Mouse (Mus musculus) stomach, embryonic 15.5 days (tissue): ENCODE results near the gene Brdt. TPM values are rescaled to one million over a fixed set of nuclear protein-coding genes. Genes with fewer than 3 reads are reported as not detected.

Experiments used
- ATAC-seq: fragments of 200-750 bp; cut with Nextera tagmentation; 2 replicates; pipeline ENCODE4 v1.8.0; 2017; ENCODE audit warnings: low read depth, moderate number of reproducible peaks, moderate TSS enrichment; ENCODE audit not compliant: insufficient read depth, low FRiP score
- H3K27ac ChIP-seq: fragments of 300-500 bp; sonication (generic); 2 replicates; pipeline ENCODE4 v1.5.1; 2015; ENCODE audit warnings: mild to moderate bottlenecking, inconsistent platforms
- H3K27me3 ChIP-seq: fragments of 300-500 bp; sonication (generic); replicated peaks from 2 replicates; pipeline ENCODE4 v1.6.1; 2015; ENCODE audit warnings: inconsistent platforms
- H3K36me3 ChIP-seq: fragments of 300-500 bp; sonication (generic); 2 replicates; pipeline ENCODE4 v1.6.1; 2015; ENCODE audit warnings: inconsistent platforms
- H3K4me1 ChIP-seq: fragments of 300-500 bp; sonication (generic); 2 replicates; pipeline ENCODE4 v1.6.1; 2015; ENCODE audit warnings: inconsistent platforms
- H3K4me2 ChIP-seq: fragments of 300-500 bp; sonication (generic); 2 replicates; pipeline ENCODE4 v1.6.1; 2015; ENCODE audit warnings: mild to moderate bottlenecking, inconsistent platforms
- H3K4me3 ChIP-seq: fragments of 300-500 bp; sonication (generic); replicated peaks from 2 replicates; pipeline ENCODE4 v1.5.1; 2015; ENCODE audit warnings: inconsistent platforms
- H3K9ac ChIP-seq: fragments of 300-500 bp; sonication (generic); 2 replicates; pipeline ENCODE4 v1.6.1; 2015; ENCODE audit warnings: inconsistent platforms
- H3K9me3 ChIP-seq: fragments of 300-500 bp; sonication (generic); 2 replicates; pipeline ENCODE4 v1.6.1; 2016; ENCODE audit warnings: inconsistent platforms
- WGBS: fragments of 180-500 bp; shearing (Covaris S2); methylation state at CpG from one replicate; pipeline ENCODE4 v1.1.7; 2015; 5-methylcytosine and 5-hydroxymethylcytosine counted together
- polyA plus RNA-seq: library from polyadenylated mRNA; unstranded; fragments of >200 nt; fragmentation: Nextera tagmentation; extraction: Ambion mirVana; gene quantifications from 2 replicates; pipeline ENCODE4 v1.2.1, GENCODE M21; 2015

Brdt gene
- polyA plus RNA-seq, 1 experiment from 2014 or later = 1.6 TPM

DNA sequence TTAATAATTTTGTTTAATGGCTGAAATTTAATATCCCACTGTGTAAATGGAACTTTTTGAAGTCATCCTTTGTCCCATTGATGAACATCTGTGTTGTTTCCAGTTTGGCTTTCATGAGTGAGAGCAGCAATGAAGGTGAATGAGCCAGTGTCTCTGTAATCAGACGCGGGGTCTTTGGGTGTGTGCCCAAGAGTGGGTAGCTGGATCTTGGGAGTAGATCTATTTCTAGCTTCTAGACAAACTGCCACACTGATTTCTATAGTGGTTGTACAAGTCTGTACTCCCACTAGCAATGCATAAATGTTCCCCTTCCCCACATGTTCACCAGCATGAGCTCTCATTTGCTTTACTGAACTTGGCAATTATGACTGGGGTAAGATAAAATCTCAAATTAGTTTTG lies 58.4 kb downstream of the Brdt start:
- Histone ChIP-seq H3K27me3 (no peaks in the 10 kb centered on the region), H3K4me3 (no peak overlapping the region), H3K4me2 (no peak overlapping the region), H3K36me3 (no peaks in the 10 kb centered on the region), H3K27ac (no peak overlapping the region), H3K9me3 (no peaks in the 10 kb centered on the region), H3K4me1 (no peaks in the 10 kb centered on the region), H3K9ac (no peak overlapping the region)
- ATAC-seq = no peak
- 91% methylated on average over 2 of the region's 2 CpGs for WGBS

DNA sequence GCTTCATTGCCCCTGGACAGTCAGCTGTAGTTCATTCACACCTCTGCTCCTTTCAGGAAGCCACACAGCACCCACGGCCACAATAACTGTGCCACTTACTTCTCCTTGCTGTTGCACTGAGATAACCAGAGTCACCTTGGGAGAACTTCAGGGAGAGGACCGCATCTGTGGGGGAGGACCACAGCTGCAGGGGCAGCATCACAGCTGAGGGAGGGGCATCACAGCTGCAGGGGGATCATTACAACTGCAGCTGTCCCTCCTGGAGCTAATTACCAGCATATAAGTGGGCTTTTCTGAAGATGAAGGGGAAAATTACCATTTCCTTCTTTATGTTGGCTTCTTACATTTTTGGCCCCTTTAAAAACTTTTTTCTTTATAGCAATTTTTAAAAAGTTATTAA lies 63.5 kb downstream of the Brdt start:
- Histone ChIP-seq H3K4me3 (no peak overlapping the region), H3K27ac (no peak overlapping the region), H3K4me1 (no peaks in the 10 kb centered on the region), H3K4me2 (no peak overlapping the region), H3K27me3 (no peaks in the 10 kb centered on the region), H3K36me3 (no peaks in the 10 kb centered on the region), H3K9me3 (no peaks in the 10 kb centered on the region), H3K9ac (no peak overlapping the region)
- no peak for ATAC-seq
- 66% methylated on average over 2 of the region's 2 CpGs for WGBS

DNA sequence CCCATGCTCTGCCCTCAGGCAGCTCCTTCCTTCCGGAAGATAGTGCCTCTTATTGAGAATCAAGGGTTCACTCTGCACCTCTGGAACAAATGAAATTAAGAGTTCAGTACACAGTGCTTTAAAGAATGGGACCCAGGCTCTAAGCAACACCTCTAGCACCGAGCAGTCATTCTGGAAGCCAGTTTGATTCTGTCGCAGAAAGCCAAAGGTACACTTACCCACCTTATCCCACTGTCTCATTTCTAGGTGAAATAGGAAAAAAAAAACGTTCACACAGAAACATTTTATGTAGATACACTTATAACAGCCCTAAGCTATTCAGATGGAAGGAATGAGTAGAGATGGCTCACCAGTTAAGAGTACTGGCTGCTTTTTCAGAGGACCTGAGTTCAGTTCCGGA lies 71.5 kb downstream of the Brdt start, which contains the start of gene Ephx4:
TSS of gene Ephx4 (plus strand) at position 301 of the 400 bp plus-strand sequence.
- Histone ChIP-seq H3K4me1 (0 out of 2 replicates have a peak, but pooled peaks cover 4% of the 10 kb centered on the region), H3K9me3 (no peaks in the 10 kb centered on the region), H3K4me3 (peak within 1 kb of the TSS; percentile 54), H3K36me3 (no peaks in the 10 kb centered on the region), H3K27me3 (peaks cover 13% of the 10 kb centered on the region; the same call in 1 of the 2 replicates), H3K4me2 (peak within 1 kb of the TSS; percentile 98), H3K9ac (0 out of 2 replicates have a peak within 1 kb of the TSS, but pooled peaks have one; percentile 8), H3K27ac (no peak within 1 kb of the TSS)
- ATAC-seq = no peak
- 18% methylated on average over 5 of the region's 5 CpGs for WGBS

DNA sequence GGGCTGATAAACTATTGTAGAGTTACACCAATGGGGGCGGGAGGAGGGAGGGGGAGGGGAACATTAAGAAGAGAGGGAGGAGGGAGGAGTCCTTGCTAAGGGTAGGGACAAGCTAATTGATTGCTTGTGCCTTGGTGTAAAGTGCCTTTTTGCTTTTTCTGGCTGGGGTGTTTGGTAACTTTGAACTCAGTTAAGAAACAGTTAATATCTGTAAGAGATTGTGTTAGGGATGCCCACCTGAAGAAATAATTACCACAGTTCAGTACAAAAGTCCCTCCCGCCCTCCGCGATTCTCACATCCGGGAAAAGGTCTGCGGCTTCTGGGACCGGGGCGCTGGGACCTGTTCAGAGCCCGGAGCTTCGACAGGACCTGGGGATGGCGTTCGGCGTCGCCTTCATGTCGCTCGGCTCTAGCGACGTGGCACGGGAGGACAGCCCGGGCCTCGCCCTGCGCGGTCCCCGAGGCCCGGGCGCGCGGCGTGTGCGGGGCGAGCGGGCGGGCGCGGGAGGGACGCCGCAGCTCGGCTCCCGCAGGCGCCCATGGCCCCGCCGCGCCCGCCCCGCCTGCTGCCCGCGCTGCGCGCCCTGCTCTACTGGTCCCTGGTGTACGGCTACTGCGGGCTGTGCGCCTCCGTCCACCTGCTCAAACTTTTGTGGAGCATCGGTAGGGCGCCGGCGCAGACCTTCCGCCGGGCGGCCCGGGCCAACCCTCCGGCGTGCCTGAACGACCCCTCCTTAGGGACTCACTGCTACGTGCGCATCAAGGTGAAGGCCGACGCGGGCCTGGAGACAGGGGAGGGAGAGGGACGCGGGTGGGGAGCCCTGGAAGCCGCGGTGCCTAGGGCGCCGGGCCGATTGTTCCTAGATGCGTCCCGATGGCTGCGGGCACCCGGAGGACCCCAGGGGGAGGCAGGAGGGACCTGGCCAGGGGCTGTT lies 72.3 kb downstream of the Brdt start:
- WGBS = under 1% methylated on average over 78 of the region's 80 CpGs
- 0 out of 2 replicates have a peak overlapping the region, but pooled peaks have one; percentile 8 for H3K9ac ChIP-seq
- peak overlapping the region; percentile 54 for H3K4me3 ChIP-seq
- H3K9me3 ChIP-seq = no peaks in the 10 kb centered on the region
- peaks cover 13% of the 10 kb centered on the region; the same call in 1 of the 2 replicates for H3K27me3 ChIP-seq
- H3K4me1 ChIP-seq = 0 out of 2 replicates have a peak, but pooled peaks cover 4% of the 10 kb centered on the region
- H3K27ac ChIP-seq = no peak overlapping the region
- peak; percentile 65 for ATAC-seq
- H3K4me2 ChIP-seq = peak overlapping the region; percentile 98
- no peaks in the 10 kb centered on the region for H3K36me3 ChIP-seq

DNA sequence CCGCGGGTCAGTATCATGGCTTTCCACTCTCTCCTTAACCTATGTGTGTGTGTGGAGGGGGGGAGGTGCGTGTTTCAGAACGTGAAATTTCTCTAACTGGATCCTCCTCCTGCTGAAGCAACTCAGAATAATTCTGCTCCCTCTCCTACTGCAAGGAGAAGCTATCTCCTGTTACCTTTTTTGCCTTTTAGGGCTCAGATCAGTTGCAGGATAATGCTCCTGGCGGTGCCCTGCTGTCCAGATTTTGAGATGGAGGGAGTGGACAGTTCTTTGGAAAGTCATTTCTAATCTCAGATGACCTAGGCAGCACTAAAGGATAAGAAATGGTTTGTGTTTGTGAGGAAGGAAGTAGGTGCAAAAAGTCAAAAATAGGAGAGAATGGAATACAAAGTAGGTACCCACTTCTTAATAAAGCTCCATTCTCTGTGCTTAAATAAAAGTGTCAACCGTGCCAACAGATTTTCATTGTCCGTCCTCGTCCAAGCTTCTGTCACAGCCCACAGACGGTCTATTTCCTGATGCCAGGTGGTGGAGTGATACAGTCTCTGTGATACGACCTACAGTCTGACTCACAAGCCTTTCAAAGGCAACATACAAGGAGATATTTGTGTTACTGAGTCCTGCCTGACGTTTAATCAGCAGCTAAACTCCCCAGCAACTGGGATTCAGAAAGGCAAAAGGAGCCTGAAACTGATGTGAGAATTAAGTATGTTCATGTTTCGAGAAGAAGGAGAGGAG lies 73.2 kb downstream of the Brdt start:
- no peak for ATAC-seq
- 0 out of 2 replicates have a peak overlapping the region, but pooled peaks have one; percentile 8 for H3K9ac ChIP-seq
- peak overlapping the region; percentile 54 for H3K4me3 ChIP-seq
- no peaks in the 10 kb centered on the region for H3K9me3 ChIP-seq
- H3K27ac ChIP-seq = no peak overlapping the region
- peak overlapping the region; percentile 98 for H3K4me2 ChIP-seq
- H3K36me3 ChIP-seq = no peaks in the 10 kb centered on the region
- WGBS = 31% methylated on average over 12 of the region's 12 CpGs
- H3K4me1 ChIP-seq = 0 out of 2 replicates have a peak, but pooled peaks cover 4% of the 10 kb centered on the region
- H3K27me3 ChIP-seq = peaks cover 13% of the 10 kb centered on the region; the same call in 1 of the 2 replicates

DNA sequence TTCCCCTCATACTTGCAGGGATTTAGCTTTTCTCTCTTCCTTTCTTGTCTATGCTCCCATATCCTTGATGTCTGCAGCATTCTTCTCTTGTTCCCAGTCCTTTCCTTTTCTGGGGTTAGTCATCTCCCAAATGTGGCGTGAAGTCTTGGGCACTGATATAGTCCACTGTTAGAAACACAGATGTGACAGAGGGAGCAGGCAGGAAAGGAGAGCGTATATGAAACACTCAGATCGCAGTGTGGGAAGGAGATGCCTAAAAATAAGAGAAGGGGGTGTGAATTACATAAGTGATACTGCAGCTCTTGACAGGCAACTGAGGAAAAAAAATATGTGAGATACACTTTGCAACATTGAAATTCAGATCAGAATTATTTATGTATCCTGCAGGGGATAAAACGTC lies 74.4 kb downstream of the Brdt start:
- H3K4me1 ChIP-seq = 0 out of 2 replicates have a peak, but pooled peaks cover 4% of the 10 kb centered on the region
- WGBS = 86% methylated on average over 4 of the region's 4 CpGs
- no peak for ATAC-seq

DNA sequence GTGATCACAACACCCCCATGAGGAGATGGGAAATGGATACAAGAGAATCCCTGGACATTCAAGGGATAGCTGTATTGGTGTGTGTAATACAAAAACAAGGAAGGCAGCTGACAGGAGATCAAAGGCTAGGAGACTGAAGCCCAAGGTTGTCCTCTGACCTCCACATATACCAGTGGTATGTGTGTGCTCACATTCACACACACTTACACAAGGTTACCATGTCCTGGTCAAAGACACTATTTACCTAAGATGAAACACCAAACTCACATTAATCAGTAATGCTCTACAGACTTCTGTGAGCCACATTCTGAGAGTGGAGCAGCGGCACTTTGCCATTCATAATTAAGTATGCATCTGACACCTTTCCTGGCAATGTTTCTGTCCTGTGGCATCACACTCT lies 79.3 kb downstream of the Brdt start:
- no peak for ATAC-seq
- Histone ChIP-seq H3K27me3 (no peaks in the 10 kb centered on the region), H3K4me1 (no peaks in the 10 kb centered on the region), H3K9me3 (no peaks in the 10 kb centered on the region), H3K36me3 (no peaks in the 10 kb centered on the region), H3K4me2 (no peak overlapping the region), H3K27ac (no peak overlapping the region), H3K4me3 (no peak overlapping the region), H3K9ac (no peak overlapping the region)
- 92% methylated on average over 1 of the region's 1 CpGs for WGBS

More for the DNA sequence above, 74.4 kb downstream of the Brdt start:
- Histone ChIP-seq H3K4me3 (no peak overlapping the region), H3K9ac (no peak overlapping the region), H3K4me2 (no peak overlapping the region), H3K27ac (no peak overlapping the region), H3K9me3 (no peaks in the 10 kb centered on the region), H3K27me3 (peaks cover 13% of the 10 kb centered on the region; the same call in 1 of the 2 replicates), H3K36me3 (no peaks in the 10 kb centered on the region)

DNA sequence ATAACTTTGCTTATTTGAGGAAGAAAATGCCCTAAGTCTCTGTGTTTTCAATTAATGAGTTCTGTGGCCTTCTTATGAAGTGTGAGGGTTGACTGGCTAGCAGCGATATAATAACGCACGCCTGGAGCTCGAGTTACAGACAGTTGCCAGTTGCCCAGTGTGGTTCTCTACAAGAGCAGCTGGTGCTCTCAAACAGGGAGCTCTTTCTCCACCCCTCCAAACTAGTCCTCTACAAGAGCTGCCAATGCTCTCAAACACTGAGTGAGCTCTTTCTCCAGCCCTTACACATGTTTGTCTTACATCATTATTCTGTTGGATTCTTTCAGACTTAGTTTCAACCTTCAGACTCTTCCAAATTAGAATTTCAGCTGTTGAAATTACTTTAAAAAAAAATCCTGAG lies 80.4 kb downstream of the Brdt start:
- Histone ChIP-seq H3K27me3 (no peaks in the 10 kb centered on the region), H3K9me3 (no peaks in the 10 kb centered on the region), H3K36me3 (no peaks in the 10 kb centered on the region), H3K4me1 (no peaks in the 10 kb centered on the region), H3K27ac (no peak overlapping the region), H3K4me2 (no peak overlapping the region), H3K4me3 (no peak overlapping the region), H3K9ac (no peak overlapping the region)
- 42% methylated on average over 4 of the region's 4 CpGs for WGBS
- ATAC-seq = no peak

DNA sequence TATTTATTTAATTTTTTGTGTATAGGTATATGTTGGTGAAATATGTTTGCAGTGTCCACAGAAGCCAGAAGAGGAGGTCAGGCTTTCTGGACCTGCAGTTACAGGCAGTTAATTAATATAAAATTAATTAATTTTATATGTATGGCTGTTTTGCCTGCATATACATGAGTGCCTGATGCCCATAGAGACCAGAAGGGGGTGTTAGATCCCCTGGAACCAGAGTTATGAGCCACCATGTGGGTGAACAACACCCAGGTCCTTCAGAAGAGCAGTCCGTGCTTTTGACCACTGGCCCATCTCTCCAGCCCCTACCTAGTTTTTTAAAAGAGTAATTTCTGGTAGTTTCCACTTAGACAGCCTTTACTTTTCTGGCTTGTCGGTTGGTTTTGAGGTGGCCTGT lies 81.3 kb downstream of the Brdt start:
- H3K9me3 ChIP-seq = no peaks in the 10 kb centered on the region
- no peak overlapping the region for H3K4me3 ChIP-seq
- H3K36me3 ChIP-seq = no peaks in the 10 kb centered on the region
- ATAC-seq = no peak
- no peaks in the 10 kb centered on the region for H3K27me3 ChIP-seq
- no peak overlapping the region for H3K9ac ChIP-seq
- WGBS = 81% methylated on average over 2 of the region's 2 CpGs
- H3K4me2 ChIP-seq = no peak overlapping the region
- H3K27ac ChIP-seq = no peak overlapping the region
- H3K4me1 ChIP-seq = no peaks in the 10 kb centered on the region

DNA sequence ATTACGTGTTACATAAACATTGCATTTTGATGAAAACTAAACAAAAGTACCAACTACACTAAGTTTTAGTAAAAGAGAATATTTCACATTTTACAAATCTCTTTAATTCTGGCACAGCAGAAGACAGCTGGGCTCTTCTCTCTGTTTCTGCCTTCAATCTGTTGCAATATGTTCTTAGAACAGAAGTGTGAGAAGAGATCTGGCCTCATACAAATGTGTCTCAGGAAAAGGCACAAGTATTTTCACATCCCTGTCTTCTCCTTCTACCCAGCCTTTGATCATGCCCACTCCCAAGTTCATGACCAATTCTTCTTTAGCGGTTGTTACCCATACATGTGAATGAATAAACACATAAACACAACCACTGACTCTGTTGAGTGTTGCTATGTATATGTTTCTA lies 84.1 kb downstream of the Brdt start:
- H3K4me2 ChIP-seq = no peak overlapping the region
- no peak overlapping the region for H3K4me3 ChIP-seq
- no peaks in the 10 kb centered on the region for H3K36me3 ChIP-seq
- 83% methylated on average over 2 of the region's 2 CpGs for WGBS
- H3K9ac ChIP-seq = no peak overlapping the region
- H3K27ac ChIP-seq = no peak overlapping the region
- H3K4me1 ChIP-seq = no peaks in the 10 kb centered on the region
- H3K9me3 ChIP-seq = no peaks in the 10 kb centered on the region
- no peaks in the 10 kb centered on the region for H3K27me3 ChIP-seq
- ATAC-seq = no peak

DNA sequence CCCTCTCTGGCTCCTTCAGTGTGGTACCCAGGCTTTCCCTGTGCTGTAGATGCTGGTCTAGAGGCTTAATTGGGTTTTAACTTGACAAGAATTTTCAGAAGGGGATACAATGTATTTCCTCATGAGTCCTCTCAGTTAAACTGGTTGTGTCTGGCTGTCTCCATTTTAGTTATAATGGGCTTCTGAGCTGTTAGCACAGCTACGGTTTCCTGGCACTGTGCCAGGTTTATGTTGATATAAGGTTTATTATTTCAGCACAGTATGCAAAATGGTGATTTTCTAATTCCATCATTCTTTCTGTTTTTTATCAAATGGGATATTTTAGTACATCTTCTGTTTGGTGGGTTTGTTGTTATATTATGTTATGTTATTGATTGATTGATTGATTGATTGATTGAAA lies 90.7 kb downstream of the Brdt start:
- no peak for ATAC-seq
- 6% methylated on average over 1 of the region's 1 CpGs for WGBS
- no peaks in the 10 kb centered on the region for H3K27me3 ChIP-seq

DNA sequence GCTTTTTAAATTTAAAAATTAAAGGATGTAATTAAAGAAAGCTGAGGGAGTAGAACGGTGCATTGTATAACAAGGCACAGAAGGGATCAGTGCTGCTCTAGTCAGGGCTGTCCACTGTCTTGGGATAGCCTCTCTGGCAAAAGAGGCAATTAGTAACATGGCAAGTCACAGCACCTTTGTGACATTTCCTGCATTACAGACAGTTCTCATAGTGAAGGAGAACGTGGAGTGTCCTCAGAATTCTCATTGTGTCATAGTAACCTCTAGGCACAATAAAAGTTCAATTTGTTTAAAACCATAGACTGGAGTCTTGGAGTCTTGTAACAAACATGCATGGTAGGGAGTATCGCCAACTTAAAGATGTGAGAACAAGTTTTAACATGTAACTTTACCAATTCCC lies 100.3 kb downstream of the Brdt start, which contains the start of gene Lpcat2b:
TSS of gene Lpcat2b (plus strand) at position 301 of the 400 bp plus-strand sequence.
- Histone ChIP-seq H3K4me2 (no peak within 1 kb of the TSS), H3K9ac (no peak within 1 kb of the TSS), H3K36me3 (no peaks in the 10 kb centered on the region), H3K27me3 (no peaks in the 10 kb centered on the region), H3K4me1 (no peaks in the 10 kb centered on the region), H3K27ac (no peak within 1 kb of the TSS), H3K9me3 (no peaks in the 10 kb centered on the region), H3K4me3 (no peak within 1 kb of the TSS)
- no peak for ATAC-seq
- WGBS = 74% methylated on average over 3 of the region's 3 CpGs

More for the DNA sequence above, 90.7 kb downstream of the Brdt start:
- H3K4me1 ChIP-seq = no peaks in the 10 kb centered on the region
- no peaks in the 10 kb centered on the region for H3K9me3 ChIP-seq
- no peak overlapping the region for H3K27ac ChIP-seq
- H3K9ac ChIP-seq = no peak overlapping the region
- H3K4me3 ChIP-seq = no peak overlapping the region
- no peak overlapping the region for H3K4me2 ChIP-seq
- no peaks in the 10 kb centered on the region for H3K36me3 ChIP-seq
